Mouse (Mus musculus): ENCODE results near the gene Pigw.

DNA sequence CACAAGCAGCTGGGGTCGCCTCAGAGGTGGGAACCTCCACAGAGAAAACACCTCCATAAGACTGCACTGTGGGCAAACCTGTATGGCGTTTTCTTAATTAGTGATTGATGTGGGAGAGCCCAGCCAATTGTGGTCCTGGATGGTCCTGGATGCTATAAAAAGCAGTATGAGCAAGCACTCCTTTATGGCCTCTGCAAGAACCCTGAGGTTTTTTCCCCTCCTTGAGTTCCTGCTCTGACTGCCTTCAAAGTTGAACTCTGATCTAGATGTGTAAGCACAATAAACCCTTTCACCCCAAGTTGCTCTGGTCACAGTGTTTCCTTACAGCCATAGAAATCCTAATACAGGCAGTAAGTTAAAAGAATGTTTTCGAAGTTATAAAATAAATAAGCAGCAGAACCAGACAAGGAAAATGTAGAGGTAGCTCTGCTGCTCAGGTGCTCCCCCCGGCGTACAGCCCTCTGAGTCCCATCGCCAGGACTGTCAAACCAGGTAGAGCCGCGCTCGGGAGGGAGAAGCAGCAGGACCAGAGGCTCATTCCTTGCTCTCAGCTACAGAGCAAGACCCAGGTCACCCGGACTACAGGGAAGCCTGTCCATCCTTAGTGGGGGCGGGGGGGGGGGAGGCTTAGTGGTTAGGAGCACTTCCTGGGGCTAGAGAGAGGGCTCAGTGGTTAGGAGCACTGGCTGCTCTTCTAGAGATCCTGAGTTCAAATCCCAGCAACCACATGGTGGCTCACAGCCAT lies 6.9 kb upstream of the Pigw start:
- no peak for TF ChIP-seq CTCF (IDR thresholded peaks at IDR 0.05)
- no peak for TF ChIP-seq POLR2A (IDR thresholded peaks at IDR 0.05; ENCODE audit: insufficient read depth, low read depth, low read length)
